Mouse (Mus musculus): Measurements from ENCODE around the gene Tnxb. TPM values are rescaled to one million over a fixed set of nuclear protein-coding genes. Genes with fewer than 3 reads are reported as not detected.

Tnxb gene
- polyA plus RNA-seq, 1 experiment from 2014 or later, result not detected

- Histone ChIP-seq H3K9me3 (ENCODE audit: control insufficient read depth, low read length) (no peaks in the 10 kb centered on the region), H3K27ac (replicated peaks; ENCODE audit: low read depth, low read length) (no peak overlapping the region), H3K4me1 (ENCODE audit: control insufficient read depth, insufficient read depth, low read length) (peaks cover 11% of the 10 kb centered on the region), H3K4me3 (ENCODE audit: low read depth, low read length) (no peak overlapping the region), H3K9ac (ENCODE audit: low read length) (no peak overlapping the region), H3K27me3 (ENCODE audit: control insufficient read depth, insufficient read depth, low read length) (no peaks in the 10 kb centered on the region), H3K4me2 (ENCODE audit: low read depth, severe bottlenecking) (no peak overlapping the region), H3K36me3 (ENCODE audit: control insufficient read depth, insufficient read depth, low read length) (no peaks in the 10 kb centered on the region)
- WGBS, result 82% methylated on average over 7 of the region's 7 CpGs
- ATAC-seq (ENCODE audit: insufficient number of reproducible peaks, low FRiP score, low TSS enrichment, low read depth) (no peak), DNase-seq (ENCODE audit: low spot score) (no peak)
These were observed 30.7 kb upstream of the Tnxb start for GRCm38 (mm10) chr17:34639461-34640255.

- DNase-seq (ENCODE audit: low spot score) (peak; percentile 60), ATAC-seq (ENCODE audit: insufficient number of reproducible peaks, low FRiP score, low TSS enrichment, low read depth) (0 out of 2 replicates have a peak, but pooled peaks have one; percentile 18)
- Histone ChIP-seq H3K4me3 (ENCODE audit: low read depth, low read length) (no peak overlapping the region), H3K4me2 (ENCODE audit: low read depth, severe bottlenecking) (peak overlapping the region; percentile 8; the same call in 1 of the 2 replicates), H3K4me1 (ENCODE audit: control insufficient read depth, insufficient read depth, low read length) (peaks cover 11% of the 10 kb centered on the region), H3K9me3 (ENCODE audit: control insufficient read depth, low read length) (no peaks in the 10 kb centered on the region), H3K36me3 (ENCODE audit: control insufficient read depth, insufficient read depth, low read length) (no peaks in the 10 kb centered on the region), H3K27me3 (ENCODE audit: control insufficient read depth, insufficient read depth, low read length) (no peaks in the 10 kb centered on the region), H3K9ac (ENCODE audit: low read length) (peak overlapping the region; percentile 34; the same call in 1 of the 2 replicates), H3K27ac (replicated peaks; ENCODE audit: low read depth, low read length) (peak overlapping the region; percentile 83)
- WGBS, result 18% methylated on average over 11 of the region's 11 CpGs
These were observed 29.3 kb upstream of the Tnxb start for GRCm38 (mm10) chr17:34640778-34641601.

- 84% methylated on average over 3 of the region's 3 CpGs for WGBS
- peaks cover 11% of the 10 kb centered on the region for H3K4me1 ChIP-seq (ENCODE audit: control insufficient read depth, insufficient read depth, low read length)
- no peaks in the 10 kb centered on the region for H3K9me3 ChIP-seq (ENCODE audit: control insufficient read depth, low read length)
- H3K27me3 ChIP-seq (ENCODE audit: control insufficient read depth, insufficient read depth, low read length), result no peaks in the 10 kb centered on the region
- no peak overlapping the region for H3K9ac ChIP-seq (ENCODE audit: low read length)
- no peaks in the 10 kb centered on the region for H3K36me3 ChIP-seq (ENCODE audit: control insufficient read depth, insufficient read depth, low read length)
- no peak overlapping the region for H3K4me3 ChIP-seq (ENCODE audit: low read depth, low read length)
- DNase-seq (ENCODE audit: low spot score) (no peak), ATAC-seq (ENCODE audit: insufficient number of reproducible peaks, low FRiP score, low TSS enrichment, low read depth) (no peak)
- peak overlapping the region; percentile 83 for H3K27ac ChIP-seq (replicated peaks; ENCODE audit: low read depth, low read length)
- H3K4me2 ChIP-seq (ENCODE audit: low read depth, severe bottlenecking), result no peak overlapping the region
These were observed 28.4 kb upstream of the Tnxb start for GRCm38 (mm10) chr17:34641945-34642344.

GRCm38 (mm10) chr17:34643379-34643778 lies 27.0 kb upstream of the Tnxb start:
- no peak overlapping the region for H3K27ac ChIP-seq (replicated peaks; ENCODE audit: low read depth, low read length)
- no peak overlapping the region for H3K4me2 ChIP-seq (ENCODE audit: low read depth, severe bottlenecking)
- no peaks in the 10 kb centered on the region for H3K9me3 ChIP-seq (ENCODE audit: control insufficient read depth, low read length)
- no peak for ATAC-seq (ENCODE audit: insufficient number of reproducible peaks, low FRiP score, low TSS enrichment, low read depth)
- no peak overlapping the region for H3K4me3 ChIP-seq (ENCODE audit: low read depth, low read length)
- no peaks in the 10 kb centered on the region for H3K36me3 ChIP-seq (ENCODE audit: control insufficient read depth, insufficient read depth, low read length)
- 94% methylated on average over 4 of the region's 4 CpGs for WGBS
- H3K4me1 ChIP-seq (ENCODE audit: control insufficient read depth, insufficient read depth, low read length), result peaks cover 17% of the 10 kb centered on the region
- no peak for DNase-seq (ENCODE audit: low spot score)
- H3K27me3 ChIP-seq (ENCODE audit: control insufficient read depth, insufficient read depth, low read length), result no peaks in the 10 kb centered on the region
- no peak overlapping the region for H3K9ac ChIP-seq (ENCODE audit: low read length)

GRCm38 (mm10) chr17:34643944-34644343 lies 26.4 kb upstream of the Tnxb start:
- Histone ChIP-seq H3K4me2 (ENCODE audit: low read depth, severe bottlenecking) (no peak overlapping the region), H3K9ac (ENCODE audit: low read length) (no peak overlapping the region), H3K4me1 (ENCODE audit: control insufficient read depth, insufficient read depth, low read length) (peaks cover 17% of the 10 kb centered on the region), H3K4me3 (ENCODE audit: low read depth, low read length) (no peak overlapping the region), H3K9me3 (ENCODE audit: control insufficient read depth, low read length) (no peaks in the 10 kb centered on the region), H3K36me3 (ENCODE audit: control insufficient read depth, insufficient read depth, low read length) (no peaks in the 10 kb centered on the region), H3K27ac (replicated peaks; ENCODE audit: low read depth, low read length) (no peak overlapping the region), H3K27me3 (ENCODE audit: control insufficient read depth, insufficient read depth, low read length) (no peaks in the 10 kb centered on the region)
- no peak for DNase-seq (ENCODE audit: low spot score)
- no peak for ATAC-seq (ENCODE audit: insufficient number of reproducible peaks, low FRiP score, low TSS enrichment, low read depth)
- WGBS, result 82% methylated on average over 10 of the region's 10 CpGs

GRCm38 (mm10) chr17:34644608-34645007 lies 25.7 kb upstream of the Tnxb start, which contains the start of gene Fkbpl:
Fkbpl (plus strand) TSS chr17:34644764.
- peak; percentile 59 for ATAC-seq (ENCODE audit: insufficient number of reproducible peaks, low FRiP score, low TSS enrichment, low read depth)

GRCm38 (mm10) chr17:34645256-34645829 lies 25.0 kb upstream of the Tnxb start:
- H3K4me3 ChIP-seq (ENCODE audit: low read depth, low read length), result peak overlapping the region; percentile 55
- DNase-seq (ENCODE audit: low spot score), result no peak
- H3K27ac ChIP-seq (replicated peaks; ENCODE audit: low read depth, low read length), result no peak overlapping the region
- H3K4me1 ChIP-seq (ENCODE audit: control insufficient read depth, insufficient read depth, low read length), result peaks cover 17% of the 10 kb centered on the region
- no peaks in the 10 kb centered on the region for H3K27me3 ChIP-seq (ENCODE audit: control insufficient read depth, insufficient read depth, low read length)
- peaks cover 6% of the 10 kb centered on the region; the same call in 1 of the 2 replicates for H3K36me3 ChIP-seq (ENCODE audit: control insufficient read depth, insufficient read depth, low read length)
- no peak for ATAC-seq (ENCODE audit: insufficient number of reproducible peaks, low FRiP score, low TSS enrichment, low read depth)
- WGBS, result 46% methylated on average over 10 of the region's 10 CpGs
- peak overlapping the region; percentile 38 for H3K4me2 ChIP-seq (ENCODE audit: low read depth, severe bottlenecking)
- H3K9ac ChIP-seq (ENCODE audit: low read length), result no peak overlapping the region
- H3K9me3 ChIP-seq (ENCODE audit: control insufficient read depth, low read length), result no peaks in the 10 kb centered on the region

More at GRCm38 (mm10) chr17:34644608-34645007, 25.7 kb upstream of the Tnxb start, which contains the start of gene Fkbpl:
- under 1% methylated on average over 16 of the region's 16 CpGs for WGBS
- H3K9ac ChIP-seq (ENCODE audit: low read length), result peak within 1 kb of the TSS; percentile 57
- H3K4me1 ChIP-seq (ENCODE audit: control insufficient read depth, insufficient read depth, low read length), result peaks cover 17% of the 10 kb centered on the region
- H3K27ac ChIP-seq (replicated peaks; ENCODE audit: low read depth, low read length), result 0 out of 2 replicates have a peak within 1 kb of the TSS, but pooled peaks have one; percentile 30
- H3K9me3 ChIP-seq (ENCODE audit: control insufficient read depth, low read length), result no peaks in the 10 kb centered on the region
- H3K4me3 ChIP-seq (ENCODE audit: low read depth, low read length), result peak within 1 kb of the TSS; percentile 55
- H3K27me3 ChIP-seq (ENCODE audit: control insufficient read depth, insufficient read depth, low read length), result no peaks in the 10 kb centered on the region
- H3K36me3 ChIP-seq (ENCODE audit: control insufficient read depth, insufficient read depth, low read length), result 0 out of 2 replicates have a peak, but pooled peaks cover 2% of the 10 kb centered on the region
- peak; percentile 97 for DNase-seq (ENCODE audit: low spot score)
- peak within 1 kb of the TSS; percentile 38 for H3K4me2 ChIP-seq (ENCODE audit: low read depth, severe bottlenecking)
